Mouse (Mus musculus) embryonic fibroblast, embryonic 13.5 days (primary cell): Measurements from ENCODE around the gene Rab7b.

Experiments used
- CTCF ChIP-seq: IDR thresholded peaks from 2 replicates; pipeline ENCODE4 v1.5.1; 2011; ENCODE audit warnings: mild to moderate bottlenecking, control low read depth, low read length, moderate library complexity, borderline replicate concordance; ENCODE audit not compliant: insufficient read depth
- POLR2A ChIP-seq: IDR thresholded peaks from 2 replicates; pipeline ENCODE4 v1.6.1; 2011; ENCODE audit warnings: low read depth, mild to moderate bottlenecking, control low read depth, low read length, moderate library complexity

DNA sequence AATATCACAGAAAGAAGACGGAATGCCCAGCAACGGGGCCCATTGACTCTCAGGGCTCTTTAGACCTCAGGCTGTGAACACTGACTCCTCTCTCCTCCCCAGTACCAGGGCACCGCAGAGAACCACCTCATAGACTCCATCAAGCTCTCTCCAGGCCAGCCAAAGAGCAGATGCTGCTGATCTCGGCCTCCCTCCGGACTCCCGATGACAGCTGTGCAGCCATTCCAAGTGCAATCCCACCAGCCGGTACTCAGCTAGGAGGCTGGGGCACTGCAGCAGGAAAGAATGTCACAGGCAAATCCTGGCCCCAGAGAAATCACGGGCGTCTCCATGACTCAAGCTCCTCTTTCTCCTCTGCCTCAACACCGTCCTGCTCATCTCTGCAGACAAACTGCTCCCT, 23.0 kb downstream of the Rab7b start:
- TF ChIP-seq CTCF (no peak), POLR2A (no peak)
